Mouse (Mus musculus) limb, embryonic 12.5 days (tissue): ENCODE results near the gene Kera. TPM values are rescaled to one million over a fixed set of nuclear protein-coding genes. Genes with fewer than 3 reads are reported as not detected.

Experiments used
- ATAC-seq: fragments of 200-750 bp; cut with Nextera tagmentation; 2 replicates; pipeline ENCODE4 v1.8.0; 2017; ENCODE audit warnings: low read depth, moderate TSS enrichment; ENCODE audit not compliant: insufficient number of reproducible peaks, insufficient read depth, low FRiP score, low TSS enrichment
- H3K27ac ChIP-seq: fragments of 300-500 bp; sonication (generic); 2 replicates; pipeline ENCODE4 v1.5.1; 2016; ENCODE audit warnings: mild to moderate bottlenecking, moderate library complexity
- H3K27me3 ChIP-seq: fragments of 300-500 bp; sonication (generic); 2 replicates; pipeline ENCODE4 v1.6.1; 2016; ENCODE audit warnings: mild to moderate bottlenecking, moderate library complexity
- H3K36me3 ChIP-seq: fragments of 300-500 bp; sonication (generic); 2 replicates; pipeline ENCODE4 v1.6.1; 2016; ENCODE audit warnings: mild to moderate bottlenecking, moderate library complexity
- H3K4me1 ChIP-seq: fragments of 300-500 bp; sonication (generic); replicated peaks from 2 replicates; pipeline ENCODE4 v1.6.1; 2016
- H3K4me2 ChIP-seq: fragments of 300-500 bp; sonication (generic); 2 replicates; pipeline ENCODE4 v1.6.1; 2016; ENCODE audit warnings: mild to moderate bottlenecking, moderate library complexity
- H3K4me3 ChIP-seq: fragments of 300-500 bp; sonication (generic); replicated peaks from 2 replicates; pipeline ENCODE4 v1.5.1; 2016; ENCODE audit warnings: mild to moderate bottlenecking
- H3K9ac ChIP-seq: fragments of 300-500 bp; sonication (generic); replicated peaks from 2 replicates; pipeline ENCODE4 v1.6.1; 2016; ENCODE audit warnings: mild to moderate bottlenecking, moderate library complexity
- H3K9me3 ChIP-seq: fragments of 300-500 bp; sonication (generic); 2 replicates; pipeline ENCODE4 v1.6.1; 2016; ENCODE audit warnings: mild to moderate bottlenecking, moderate library complexity
- WGBS: fragments of 180-500 bp; shearing (Covaris S2); methylation state at CpG from one replicate; pipeline ENCODE4 v1.1.7; 2016; 5-methylcytosine and 5-hydroxymethylcytosine counted together
- polyA plus RNA-seq: library from polyadenylated mRNA; unstranded; fragments of >200 nt; fragmentation: Nextera tagmentation; extraction: Ambion mirVana; gene quantifications from 2 replicates; pipeline ENCODE4 v1.2.1, GENCODE M21; 2016

Gene Kera
- 16.1 and 35.4 TPM in 2 replicates for polyA plus RNA-seq

GRCm38 (mm10) chr10:97606579-97606978, at the start of gene Kera:
TSS of gene Kera (plus strand) at chr10:97606879.
- H3K4me1 ChIP-seq, result 0 out of 2 replicates have a peak, but pooled peaks cover 3% of the 10 kb centered on the region
- H3K36me3 ChIP-seq, result no peaks in the 10 kb centered on the region
- ATAC-seq, result no peak
- H3K4me3 ChIP-seq, result no peak within 1 kb of the TSS
- H3K9ac ChIP-seq, result no peak within 1 kb of the TSS
- H3K27me3 ChIP-seq, result no peaks in the 10 kb centered on the region
- H3K4me2 ChIP-seq, result no peak within 1 kb of the TSS
- no peaks in the 10 kb centered on the region for H3K9me3 ChIP-seq
- WGBS, result 71% methylated on average over 2 of the region's 2 CpGs
- 0 out of 2 replicates have a peak within 1 kb of the TSS, but pooled peaks have one; percentile 35 for H3K27ac ChIP-seq

- Histone ChIP-seq H3K4me1 (peaks cover 11% of the 10 kb centered on the region; the same call in 1 of the 2 replicates), H3K27ac (peak within 1 kb of the TSS; percentile 91), H3K36me3 (no peaks in the 10 kb centered on the region), H3K4me2 (peak within 1 kb of the TSS; percentile 45), H3K9ac (no peak within 1 kb of the TSS), H3K27me3 (no peaks in the 10 kb centered on the region), H3K4me3 (peak within 1 kb of the TSS; percentile 27), H3K9me3 (no peaks in the 10 kb centered on the region)
- ATAC-seq, result peak; percentile 91
- 20% methylated on average over 10 of the region's 10 CpGs for WGBS
Observed at GRCm38 (mm10) chr10:97564957-97565856, 41.5 kb upstream of the Kera start, which contains the start of gene Lum. TSS of gene Lum (plus strand) at chr10:97565128.

- no peaks in the 10 kb centered on the region for H3K9me3 ChIP-seq
- H3K4me3 ChIP-seq, result peak overlapping the region; percentile 14; the same call in 1 of the 2 replicates
- 43% methylated on average over 8 of the region's 8 CpGs for WGBS
- H3K27me3 ChIP-seq, result no peaks in the 10 kb centered on the region
- peak overlapping the region; percentile 31; the same call in 1 of the 2 replicates for H3K4me2 ChIP-seq
- ATAC-seq, result no peak
- H3K27ac ChIP-seq, result peak overlapping the region; percentile 67; the same call in 1 of the 2 replicates
- H3K9ac ChIP-seq, result no peak overlapping the region
- H3K36me3 ChIP-seq, result no peaks in the 10 kb centered on the region
- H3K4me1 ChIP-seq, result peaks cover 11% of the 10 kb centered on the region; the same call in 1 of the 2 replicates
Observed at GRCm38 (mm10) chr10:97567489-97568135, 39.1 kb upstream of the Kera start.

GRCm38 (mm10) chr10:97582543-97583231, 24.0 kb upstream of the Kera start:
- WGBS, result 86% methylated on average over 4 of the region's 4 CpGs
- Histone ChIP-seq H3K4me2 (no peak overlapping the region), H3K27me3 (no peaks in the 10 kb centered on the region), H3K4me1 (no peaks in the 10 kb centered on the region), H3K9me3 (no peaks in the 10 kb centered on the region), H3K36me3 (no peaks in the 10 kb centered on the region), H3K9ac (no peak overlapping the region), H3K4me3 (no peak overlapping the region), H3K27ac (no peak overlapping the region)
- no peak for ATAC-seq

- 63% methylated on average over 3 of the region's 3 CpGs for WGBS
- Histone ChIP-seq H3K36me3 (no peaks in the 10 kb centered on the region), H3K4me2 (no peak overlapping the region), H3K9ac (no peak overlapping the region), H3K4me1 (no peaks in the 10 kb centered on the region), H3K27ac (no peak overlapping the region), H3K9me3 (no peaks in the 10 kb centered on the region), H3K4me3 (no peak overlapping the region), H3K27me3 (no peaks in the 10 kb centered on the region)
- no peak for ATAC-seq
Observed at GRCm38 (mm10) chr10:97584176-97584575, 22.5 kb upstream of the Kera start.

GRCm38 (mm10) chr10:97587159-97587558, 19.5 kb upstream of the Kera start:
- H3K4me2 ChIP-seq, result no peak overlapping the region
- ATAC-seq, result no peak
- peaks cover 13% of the 10 kb centered on the region; the same call in 1 of the 2 replicates for H3K4me1 ChIP-seq
- no peaks in the 10 kb centered on the region for H3K36me3 ChIP-seq
- H3K27me3 ChIP-seq, result no peaks in the 10 kb centered on the region
- H3K4me3 ChIP-seq, result no peak overlapping the region
- H3K9me3 ChIP-seq, result no peaks in the 10 kb centered on the region
- WGBS, result 57% methylated on average over 5 of the region's 5 CpGs
- H3K27ac ChIP-seq, result no peak overlapping the region
- H3K9ac ChIP-seq, result no peak overlapping the region

- peaks cover 13% of the 10 kb centered on the region; the same call in 1 of the 2 replicates for H3K4me1 ChIP-seq
Observed at GRCm38 (mm10) chr10:97589574-97589973, 17.1 kb upstream of the Kera start.

GRCm38 (mm10) chr10:97591036-97591435, 15.6 kb upstream of the Kera start:
- Histone ChIP-seq H3K36me3 (no peaks in the 10 kb centered on the region), H3K27me3 (no peaks in the 10 kb centered on the region), H3K4me1 (peaks cover 13% of the 10 kb centered on the region; the same call in 1 of the 2 replicates), H3K27ac (peak overlapping the region; percentile 64; the same call in 1 of the 2 replicates), H3K9me3 (no peaks in the 10 kb centered on the region), H3K9ac (no peak overlapping the region), H3K4me3 (no peak overlapping the region), H3K4me2 (no peak overlapping the region)
- 33% methylated on average over 3 of the region's 3 CpGs for WGBS
- no peak for ATAC-seq

More at GRCm38 (mm10) chr10:97589574-97589973, 17.1 kb upstream of the Kera start:
- no peaks in the 10 kb centered on the region for H3K27me3 ChIP-seq
- no peak overlapping the region for H3K4me3 ChIP-seq
- no peak overlapping the region for H3K4me2 ChIP-seq
- H3K9me3 ChIP-seq, result no peaks in the 10 kb centered on the region
- H3K36me3 ChIP-seq, result no peaks in the 10 kb centered on the region
- H3K9ac ChIP-seq, result no peak overlapping the region
- ATAC-seq, result no peak
- 89% methylated on average over 6 of the region's 6 CpGs for WGBS
- no peak overlapping the region for H3K27ac ChIP-seq

GRCm38 (mm10) chr10:97591685-97592084, 15.0 kb upstream of the Kera start:
- peaks cover 13% of the 10 kb centered on the region; the same call in 1 of the 2 replicates for H3K4me1 ChIP-seq
- no peaks in the 10 kb centered on the region for H3K36me3 ChIP-seq
- no peak for ATAC-seq
- no peak overlapping the region for H3K4me3 ChIP-seq
- H3K9me3 ChIP-seq, result no peaks in the 10 kb centered on the region
- no peaks in the 10 kb centered on the region for H3K27me3 ChIP-seq
- H3K9ac ChIP-seq, result no peak overlapping the region
- H3K4me2 ChIP-seq, result no peak overlapping the region
- 56% methylated on average over 3 of the region's 3 CpGs for WGBS
- no peak overlapping the region for H3K27ac ChIP-seq

- Histone ChIP-seq H3K36me3 (no peaks in the 10 kb centered on the region), H3K27me3 (no peaks in the 10 kb centered on the region), H3K4me2 (no peak overlapping the region), H3K27ac (no peak overlapping the region), H3K4me1 (peaks cover 4% of the 10 kb centered on the region; the same call in 1 of the 2 replicates), H3K4me3 (no peak overlapping the region), H3K9ac (no peak overlapping the region), H3K9me3 (no peaks in the 10 kb centered on the region)
- 78% methylated on average over 1 of the region's 1 CpGs for WGBS
- ATAC-seq, result no peak
Observed at GRCm38 (mm10) chr10:97595680-97596079, 11.0 kb upstream of the Kera start.
